Mouse (Mus musculus) stomach, embryonic 16.5 days (tissue): ENCODE measurements around the gene Naa38. TPM values are rescaled to one million over a fixed set of nuclear protein-coding genes. Genes with fewer than 3 reads are reported as not detected.
"Not testable (repeated sequence)": the region's sequence is repeated elsewhere in the genome, so short reads cannot be mapped to it uniquely, and the experiment has no call there.

Source experiments
- ATAC-seq: fragments of 200-750 bp; cut with Nextera tagmentation; 2 replicates; pipeline ENCODE4 v1.8.0; 2017; ENCODE audit warnings: moderate number of reproducible peaks, moderate TSS enrichment; ENCODE audit not compliant: insufficient read depth, low FRiP score
- H3K27ac ChIP-seq: fragments of 300-500 bp; sonication (generic); 2 replicates; pipeline ENCODE4 v1.5.1; 2014; ENCODE audit warnings: low read length
- H3K27me3 ChIP-seq: fragments of 300-500 bp; sonication (generic); 2 replicates; pipeline ENCODE4 v1.6.1; 2014; ENCODE audit warnings: low read length, control low read depth, mixed read lengths; ENCODE audit not compliant: control insufficient read depth, insufficient read depth
- H3K36me3 ChIP-seq: fragments of 300-500 bp; sonication (generic); 2 replicates; pipeline ENCODE4 v1.6.1; 2014; ENCODE audit warnings: low read length; ENCODE audit not compliant: control insufficient read depth, insufficient read depth
- H3K4me1 ChIP-seq: fragments of 300-500 bp; sonication (generic); 2 replicates; pipeline ENCODE4 v1.6.1; 2014; ENCODE audit warnings: low read length, control low read depth, mixed read lengths; ENCODE audit not compliant: control insufficient read depth, insufficient read depth
- H3K4me2 ChIP-seq: fragments of 300-500 bp; sonication (generic); 2 replicates; pipeline ENCODE4 v1.6.1; 2014; ENCODE audit warnings: low read depth, low read length, mixed read lengths
- H3K4me3 ChIP-seq: fragments of 300-500 bp; sonication (generic); replicated peaks from 2 replicates; pipeline ENCODE4 v1.5.1; 2014; ENCODE audit warnings: mild to moderate bottlenecking, low read length
- H3K9ac ChIP-seq: fragments of 300-500 bp; sonication (generic); 2 replicates; pipeline ENCODE4 v1.6.1; 2014; ENCODE audit warnings: low read length
- H3K9me3 ChIP-seq: fragments of 300-500 bp; sonication (generic); replicated peaks from 2 replicates; pipeline ENCODE4 v1.6.1; 2016; ENCODE audit warnings: low read length, control low read depth; ENCODE audit not compliant: control insufficient read depth
- WGBS: fragments of 180-500 bp; shearing (Covaris S2); extraction: QIAGEN DNeasy Blood & Tissue Kit; methylation state at CpG from one replicate; pipeline ENCODE4 v1.1.7; 2014; 5-methylcytosine and 5-hydroxymethylcytosine counted together
- polyA plus RNA-seq: library from polyadenylated mRNA; unstranded; fragments of >200 nt; fragmentation: Nextera tagmentation; extraction: Ambion mirVana; gene quantifications from 2 replicates; pipeline ENCODE4 v1.2.1, GENCODE M21; 2015

Gene Naa38
- polyA plus RNA-seq, 1 experiment from 2014 or later, result 148 TPM

- H3K4me1 ChIP-seq, result no peaks in the 10 kb centered on the region
- no peaks in the 10 kb centered on the region for H3K9me3 ChIP-seq
- H3K27me3 ChIP-seq, result no peaks in the 10 kb centered on the region
- H3K36me3 ChIP-seq, result no peaks in the 10 kb centered on the region
- no peak overlapping the region for H3K9ac ChIP-seq
- 78% methylated on average over 6 of the region's 6 CpGs for WGBS
- ATAC-seq, result no peak
- no peak overlapping the region for H3K27ac ChIP-seq
- H3K4me3 ChIP-seq, result no peak overlapping the region
- no peak overlapping the region for H3K4me2 ChIP-seq
Measured at GRCm38 (mm10) chr11:69384979-69385378, 10.3 kb upstream of the Naa38 start.

GRCm38 (mm10) chr11:69386758-69387157 is 8.5 kb upstream of the Naa38 start:
- H3K4me2 ChIP-seq, result no peak overlapping the region
- no peaks in the 10 kb centered on the region for H3K27me3 ChIP-seq
- H3K9me3 ChIP-seq, result no peaks in the 10 kb centered on the region
- 73% methylated on average over 7 of the region's 7 CpGs for WGBS
- H3K27ac ChIP-seq, result no peak overlapping the region
- ATAC-seq, result no peak
- H3K4me3 ChIP-seq, result no peak overlapping the region
- H3K4me1 ChIP-seq, result no peaks in the 10 kb centered on the region
- no peaks in the 10 kb centered on the region for H3K36me3 ChIP-seq
- no peak overlapping the region for H3K9ac ChIP-seq

- no peak for ATAC-seq
- 97% methylated on average over 4 of the region's 4 CpGs for WGBS
Measured at GRCm38 (mm10) chr11:69388680-69389079, 6.6 kb upstream of the Naa38 start.

GRCm38 (mm10) chr11:69389531-69390399 is 5.5 kb upstream of the Naa38 start:
- H3K4me2 ChIP-seq, result peak overlapping the region; percentile 39
- no peaks in the 10 kb centered on the region for H3K9me3 ChIP-seq
- 55% methylated on average over 14 of the region's 14 CpGs for WGBS

More at GRCm38 (mm10) chr11:69388680-69389079, 6.6 kb upstream of the Naa38 start:
- Histone ChIP-seq H3K9ac (no peak overlapping the region), H3K4me3 (no peak overlapping the region), H3K36me3 (no peaks in the 10 kb centered on the region), H3K4me2 (no peak overlapping the region), H3K9me3 (no peaks in the 10 kb centered on the region), H3K4me1 (no peaks in the 10 kb centered on the region), H3K27ac (no peak overlapping the region), H3K27me3 (no peaks in the 10 kb centered on the region)

GRCm38 (mm10) chr11:69390400-69391034 is 4.8 kb upstream of the Naa38 start:
- H3K36me3 ChIP-seq, result no peaks in the 10 kb centered on the region
- H3K27me3 ChIP-seq, result no peaks in the 10 kb centered on the region
- H3K9me3 ChIP-seq, result no peaks in the 10 kb centered on the region
- no peak overlapping the region for H3K4me3 ChIP-seq
- peaks cover 4% of the 10 kb centered on the region; the same call in 1 of the 2 replicates for H3K4me1 ChIP-seq
- peak overlapping the region; percentile 39 for H3K4me2 ChIP-seq
- WGBS, result 51% methylated on average over 10 of the region's 10 CpGs
- H3K9ac ChIP-seq, result no peak overlapping the region
- ATAC-seq, result peak; percentile 18; the same call in 1 of the 2 replicates
- no peak overlapping the region for H3K27ac ChIP-seq

More at GRCm38 (mm10) chr11:69389531-69390399, 5.5 kb upstream of the Naa38 start:
- Histone ChIP-seq H3K36me3 (no peaks in the 10 kb centered on the region), H3K27ac (no peak overlapping the region), H3K4me3 (no peak overlapping the region), H3K27me3 (no peaks in the 10 kb centered on the region), H3K4me1 (peaks cover 4% of the 10 kb centered on the region; the same call in 1 of the 2 replicates), H3K9ac (0 out of 2 replicates have a peak overlapping the region, but pooled peaks have one; percentile 33)
- ATAC-seq, result peak; percentile 1; the same call in 1 of the 2 replicates

GRCm38 (mm10) chr11:69394591-69395167 is 608 bp upstream of the Naa38 start:
- Histone ChIP-seq H3K4me1 (peaks cover 25% of the 10 kb centered on the region), H3K9ac (peak overlapping the region; percentile 83), H3K4me3 (peak overlapping the region; percentile 73), H3K27ac (peak overlapping the region; percentile 49), H3K4me2 (peak overlapping the region; percentile 77)
- under 1% methylated on average over 31 of the region's 31 CpGs for whole genome bisulfite sequencing
- not testable (repeated sequence) for H3K27me3 ChIP-seq, H3K9me3 ChIP-seq, H3K36me3 ChIP-seq
- peak; percentile 9; the same call in 1 of the 2 replicates for ATAC-seq

GRCm38 (mm10) chr11:69395634-69396373 is 517 bp downstream of the Naa38 start:
- Histone ChIP-seq H3K27me3 (no peaks in the 10 kb centered on the region), H3K9ac (peak overlapping the region; percentile 97), H3K4me3 (peak overlapping the region; percentile 73), H3K27ac (peak overlapping the region; percentile 97), H3K4me2 (peak overlapping the region; percentile 73), H3K4me1 (peaks cover 25% of the 10 kb centered on the region), H3K36me3 (peaks cover 10% of the 10 kb centered on the region; the same call in 1 of the 2 replicates), H3K9me3 (no peaks in the 10 kb centered on the region)
- under 1% methylated on average over 48 of the region's 48 CpGs for WGBS
- peak; percentile 89 for ATAC-seq

- Histone ChIP-seq H3K4me1 (peaks cover 31% of the 10 kb centered on the region), H3K27ac (peak overlapping the region; percentile 97; the same call in 1 of the 2 replicates), H3K4me3 (peak overlapping the region; percentile 73), H3K9me3 (no peaks in the 10 kb centered on the region), H3K27me3 (no peaks in the 10 kb centered on the region), H3K36me3 (peaks cover 18% of the 10 kb centered on the region), H3K4me2 (peak overlapping the region; percentile 73), H3K9ac (peak overlapping the region; percentile 97)
- ATAC-seq, result no peak
- 33% methylated on average over 11 of the region's 11 CpGs for WGBS
Measured at GRCm38 (mm10) chr11:69396772-69397171, 1.5 kb downstream of the Naa38 start.
